Mouse (Mus musculus): ENCODE measurements around the gene Vta1.

DNA sequence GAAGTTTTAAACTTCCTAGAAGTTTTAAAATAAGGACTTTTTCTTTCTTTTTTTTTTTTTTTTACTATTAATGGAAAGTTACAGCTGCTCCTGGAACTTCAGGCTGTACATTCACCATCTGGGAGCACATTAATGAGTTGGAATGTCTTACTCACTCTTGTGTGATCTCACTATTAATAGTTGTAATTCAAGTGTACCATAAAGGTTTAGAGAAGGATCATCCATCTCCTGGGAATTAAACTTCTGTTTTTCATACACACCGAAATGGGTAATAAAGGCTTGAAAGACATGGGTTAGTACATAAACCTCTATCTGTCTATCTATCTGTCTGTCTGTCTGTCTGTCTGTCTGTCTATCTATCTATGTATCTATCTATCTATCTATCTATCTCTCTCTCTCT, 87.1 kb downstream of the Vta1 start:
- TF ChIP-seq CTCF (IDR thresholded peaks at IDR 0.05; ENCODE audit: borderline replicate concordance, insufficient read depth, low read length) (no peak), POLR2A (IDR thresholded peaks at IDR 0.05; ENCODE audit: low read depth, low read length) (no peak)
